Mouse (Mus musculus): Measurements from ENCODE around the gene Olfr1392. TPM values are rescaled to one million over a fixed set of nuclear protein-coding genes. Genes with fewer than 3 reads are reported as not detected.
A peak's percentile ranks its signal among the peaks of the same experiment; 100 is the strongest.

Gene Olfr1392
- polyA plus RNA-seq, 1 experiment: not detected

DNA sequence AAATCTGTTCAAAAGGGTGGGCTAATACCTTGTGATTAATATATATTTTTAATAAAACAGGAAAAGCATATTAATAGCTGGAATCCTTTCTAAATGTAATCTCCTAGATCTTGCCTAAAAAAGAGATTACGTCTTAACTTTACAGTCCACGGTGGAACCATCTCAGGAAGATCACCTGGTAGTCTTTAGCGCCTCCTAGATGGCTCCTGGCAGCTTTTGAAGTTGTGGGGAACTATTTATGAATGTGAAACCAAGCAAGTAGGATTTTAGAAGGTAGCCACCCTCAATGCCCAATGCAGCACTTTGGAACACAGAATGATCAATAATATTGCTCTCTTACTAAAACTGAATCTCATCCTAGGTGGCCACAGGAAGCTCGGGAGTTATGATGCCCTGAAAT is 44.2 kb upstream of the Olfr1392 start:
- Histone ChIP-seq H3K27me3 (ENCODE audit: control insufficient read depth, insufficient read depth, insufficient read length) (no peaks in the 10 kb centered on the region), H3K4me3 (no peak overlapping the region), H3K36me3 (ENCODE audit: control insufficient read depth, insufficient read depth) (no peaks in the 10 kb centered on the region), H3K4me2 (ENCODE audit: low read depth) (no peak overlapping the region), H3K79me2 (ENCODE audit: control insufficient read depth, insufficient read depth) (no peaks in the 10 kb centered on the region), H3ac (ENCODE audit: control insufficient read depth, insufficient read length) (no peak overlapping the region)
- TF ChIP-seq E2F4 (IDR thresholded peaks at IDR 0.05; ENCODE audit: insufficient read depth) (no peak), MAX (IDR thresholded peaks at IDR 0.05; ENCODE audit: low read depth) (no peak), REST (IDR thresholded peaks at IDR 0.05; ENCODE audit: insufficient read depth, insufficient read length) (no peak), POLR2AphosphoS2 (IDR thresholded peaks at IDR 0.05; ENCODE audit: insufficient read length, low read depth) (no peak), TCF3 (IDR thresholded peaks at IDR 0.05; ENCODE audit: insufficient read length, low read depth) (no peak), USF1 (IDR thresholded peaks at IDR 0.05; ENCODE audit: low read depth) (no peak), TCF12 (IDR thresholded peaks at IDR 0.05; ENCODE audit: insufficient read depth, poor library complexity, severe bottlenecking) (no peak), MYOD1 (IDR thresholded peaks at IDR 0.05; ENCODE audit: control insufficient read depth in 1 of 3, insufficient read length in 2 of 3, low read depth in 2 of 3) (no peak), SRF (IDR thresholded peaks at IDR 0.05; ENCODE audit: control insufficient read depth, insufficient read length, low read depth) (no peak)

- TF ChIP-seq REST (IDR thresholded peaks at IDR 0.05; ENCODE audit: insufficient read depth, insufficient read length): no peak
- TF ChIP-seq MYOG (IDR thresholded peaks at IDR 0.05; ENCODE audit: control insufficient read depth in 1 of 3, insufficient read depth in 1 of 3, insufficient read length in 2 of 3, low read depth in 2 of 3): no peak
- TF ChIP-seq USF1 (IDR thresholded peaks at IDR 0.05; ENCODE audit: low read depth): no peak
- no peak for TF ChIP-seq MYOD1 (IDR thresholded peaks at IDR 0.05; ENCODE audit: control insufficient read depth in 1 of 3, insufficient read length in 2 of 3, low read depth in 2 of 3)
- TF ChIP-seq SRF (IDR thresholded peaks at IDR 0.05; ENCODE audit: control insufficient read depth, insufficient read length, low read depth): no peak
- no peak for TF ChIP-seq POLR2AphosphoS2 (IDR thresholded peaks at IDR 0.05; ENCODE audit: insufficient read length, low read depth)
- no peak for TF ChIP-seq MAX (IDR thresholded peaks at IDR 0.05; ENCODE audit: low read depth)
- no peak for TF ChIP-seq CEBPB (IDR thresholded peaks at IDR 0.05; ENCODE audit: insufficient read depth, poor library complexity, severe bottlenecking)
- no peak for TF ChIP-seq TCF3 (IDR thresholded peaks at IDR 0.05; ENCODE audit: insufficient read length, low read depth)
- no peak for TF ChIP-seq E2F4 (IDR thresholded peaks at IDR 0.05; ENCODE audit: insufficient read depth)
- no peak for TF ChIP-seq POLR2A (IDR thresholded peaks at IDR 0.05; ENCODE audit: insufficient read length, low read depth)
- TF ChIP-seq TCF12 (IDR thresholded peaks at IDR 0.05; ENCODE audit: insufficient read depth, poor library complexity, severe bottlenecking): no peak
- H3ac ChIP-seq (ENCODE audit: control insufficient read depth, insufficient read length): no peak overlapping the region
- no peaks in the 10 kb centered on the region for H3K79me2 ChIP-seq (ENCODE audit: control insufficient read depth, insufficient read depth)
These were observed 43.6 kb upstream of the Olfr1392 start for GRCm38 (mm10) chr11:49241471-49241870.

DNA sequence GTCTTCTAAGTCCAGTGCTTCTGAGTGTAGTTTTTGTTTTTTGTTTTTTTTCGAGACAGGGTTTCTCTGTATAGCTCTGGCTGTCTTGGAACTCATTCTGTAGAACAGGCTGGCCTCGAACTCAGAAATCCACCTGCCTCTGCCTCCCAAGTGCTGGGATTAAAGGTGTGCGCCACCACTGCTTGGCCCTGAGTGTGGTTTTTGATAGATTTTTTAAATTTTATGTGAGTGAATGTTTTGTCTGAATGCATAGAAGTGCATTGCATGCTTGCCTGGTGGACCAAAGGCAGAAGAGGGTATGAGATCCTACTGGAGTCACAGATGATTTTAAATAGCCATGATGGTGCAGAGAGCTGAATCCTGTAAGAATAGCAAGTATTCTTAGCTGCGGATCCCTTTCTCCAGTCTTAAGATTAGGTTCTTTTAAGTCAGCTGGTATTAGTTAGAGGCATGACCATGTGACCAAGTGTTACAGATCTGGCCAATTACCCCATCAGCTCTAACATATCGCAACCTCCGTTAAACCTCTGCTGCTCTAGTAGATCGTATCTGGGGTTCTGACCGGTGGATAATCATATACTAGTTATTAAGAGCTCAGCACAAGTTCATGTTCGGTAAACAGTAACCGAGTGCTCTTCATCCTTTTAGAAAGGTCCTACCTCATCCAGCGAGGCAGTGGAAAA is 42.0 kb upstream of the Olfr1392 start:
- Histone ChIP-seq H3K36me3 (ENCODE audit: control insufficient read depth, insufficient read depth) (no peaks in the 10 kb centered on the region), H3K4me2 (ENCODE audit: low read depth) (peak overlapping the region; percentile 98), H3ac (ENCODE audit: control insufficient read depth, insufficient read length) (peak overlapping the region; percentile 28), H3K4me3 (peak overlapping the region; percentile 49), H3K27me3 (ENCODE audit: control insufficient read depth, insufficient read depth, insufficient read length) (no peaks in the 10 kb centered on the region), H3K79me2 (ENCODE audit: control insufficient read depth, insufficient read depth) (no peaks in the 10 kb centered on the region)
- TF ChIP-seq USF1 (IDR thresholded peaks at IDR 0.05; ENCODE audit: low read depth) (peak; percentile 77), TCF12 (IDR thresholded peaks at IDR 0.05; ENCODE audit: insufficient read depth, poor library complexity, severe bottlenecking) (no peak)

More at GRCm38 (mm10) chr11:49241471-49241870, 43.6 kb upstream of the Olfr1392 start:
- Histone ChIP-seq H3K27me3 (ENCODE audit: control insufficient read depth, insufficient read depth, insufficient read length) (no peaks in the 10 kb centered on the region), H3K36me3 (ENCODE audit: control insufficient read depth, insufficient read depth) (no peaks in the 10 kb centered on the region), H3K4me3 (no peak overlapping the region), H3K4me2 (ENCODE audit: low read depth) (no peak overlapping the region)

DNA sequence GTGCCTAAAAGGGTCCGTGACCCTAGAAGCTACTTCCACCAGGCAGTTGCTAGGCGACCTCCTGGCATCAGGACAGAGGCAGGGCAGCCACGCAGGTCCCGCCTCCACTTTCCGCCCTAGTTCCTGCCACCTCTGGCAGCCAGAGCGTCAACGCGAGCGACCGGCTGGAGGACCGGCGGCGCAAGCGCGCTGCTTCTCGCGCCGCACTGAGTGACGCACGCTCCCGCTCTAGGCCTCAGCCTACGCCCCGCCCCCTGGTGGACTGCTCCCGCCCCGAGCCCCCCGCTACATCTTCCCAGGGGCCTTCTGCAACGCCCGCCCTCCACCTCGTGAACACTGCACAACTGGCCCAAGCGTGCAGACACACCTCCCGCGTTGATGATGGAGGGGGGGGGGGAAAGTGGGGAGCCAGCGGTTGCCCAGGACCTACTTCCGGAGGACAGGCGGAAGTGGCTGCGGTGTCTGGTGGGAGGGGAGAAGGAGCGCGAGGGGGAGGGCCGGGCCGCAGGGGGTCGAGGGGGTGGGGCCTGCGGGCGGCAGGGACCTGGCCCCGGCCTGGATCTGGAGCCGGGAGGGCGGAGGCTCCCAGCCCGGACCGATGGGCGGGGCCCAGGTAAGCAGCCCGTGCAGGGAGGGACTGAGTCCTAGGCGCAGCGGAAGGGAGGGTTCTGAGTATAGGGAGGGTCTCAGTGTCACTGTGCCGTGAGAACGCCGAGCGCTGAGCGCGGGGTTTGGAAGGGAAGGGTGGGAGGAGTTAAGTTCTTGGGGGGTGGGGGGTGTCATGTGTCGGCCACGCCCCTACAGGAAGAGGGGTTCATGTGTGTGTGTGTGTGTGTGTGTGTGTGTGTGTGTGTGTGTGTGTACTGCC is 41.1 kb upstream of the Olfr1392 start, which contains the start of gene Mgat1:
Gene Mgat1, plus strand, starts transcription at position 465 of the 868 bp plus-strand sequence.
- no peak for TF ChIP-seq CEBPB (IDR thresholded peaks at IDR 0.05; ENCODE audit: insufficient read depth, poor library complexity, severe bottlenecking)
- peak; percentile 84 for TF ChIP-seq POLR2A (IDR thresholded peaks at IDR 0.05; ENCODE audit: insufficient read length, low read depth)
- TF ChIP-seq MAX (IDR thresholded peaks at IDR 0.05; ENCODE audit: low read depth): no peak
- TF ChIP-seq USF1 (IDR thresholded peaks at IDR 0.05; ENCODE audit: low read depth): no peak
- no peak for TF ChIP-seq E2F4 (IDR thresholded peaks at IDR 0.05; ENCODE audit: insufficient read depth)
- no peak for TF ChIP-seq REST (IDR thresholded peaks at IDR 0.05; ENCODE audit: insufficient read depth, insufficient read length)
- TF ChIP-seq MYOG (IDR thresholded peaks at IDR 0.05; ENCODE audit: control insufficient read depth in 1 of 3, insufficient read depth in 1 of 3, insufficient read length in 2 of 3, low read depth in 2 of 3): peak in 2 of 3 experiments; percentile 1 to 21
- no peak for TF ChIP-seq SRF (IDR thresholded peaks at IDR 0.05; ENCODE audit: control insufficient read depth, insufficient read length, low read depth)
- no peak for TF ChIP-seq TCF12 (IDR thresholded peaks at IDR 0.05; ENCODE audit: insufficient read depth, poor library complexity, severe bottlenecking)
- TF ChIP-seq MYOD1 (IDR thresholded peaks at IDR 0.05; ENCODE audit: control insufficient read depth in 1 of 3, insufficient read length in 2 of 3, low read depth in 2 of 3): peak in 2 of 3 experiments; percentile 3 to 9
- TF ChIP-seq POLR2AphosphoS2 (IDR thresholded peaks at IDR 0.05; ENCODE audit: insufficient read length, low read depth): peak; percentile 80
- no peak for TF ChIP-seq TCF3 (IDR thresholded peaks at IDR 0.05; ENCODE audit: insufficient read length, low read depth)
- Histone ChIP-seq H3K4me2 (ENCODE audit: low read depth) (peak within 1 kb of the TSS; percentile 98), H3K4me3 (peak within 1 kb of the TSS; percentile 49), H3K79me2 (ENCODE audit: control insufficient read depth, insufficient read depth) (no peaks in the 10 kb centered on the region), H3K27me3 (ENCODE audit: control insufficient read depth, insufficient read depth, insufficient read length) (no peaks in the 10 kb centered on the region), H3K36me3 (ENCODE audit: control insufficient read depth, insufficient read depth) (no peaks in the 10 kb centered on the region), H3ac (ENCODE audit: control insufficient read depth, insufficient read length) (peak within 1 kb of the TSS; percentile 28)

Measured in myocyte (in vitro differentiated cells).